Mouse (Mus musculus): ENCODE results near the gene Lrrc49. TPM values are rescaled to one million over a fixed set of nuclear protein-coding genes. Genes with fewer than 3 reads are reported as not detected.

Gene Lrrc49
- polyA plus RNA-seq, 3 experiments from 2014 or later = 1.7 to 5.8 (median 2.1) TPM

GRCm38 (mm10) chr9:60529348-60530243, 158.4 kb downstream of the Lrrc49 start:
- no peak for ATAC-seq

GRCm38 (mm10) chr9:60528269-60528668, 159.7 kb downstream of the Lrrc49 start:
- ATAC-seq = no peak

GRCm38 (mm10) chr9:60527836-60528235, 160.1 kb downstream of the Lrrc49 start:
- no peak for ATAC-seq

GRCm38 (mm10) chr9:60527051-60527450, 160.9 kb downstream of the Lrrc49 start:
- no peak for ATAC-seq

DNA sequence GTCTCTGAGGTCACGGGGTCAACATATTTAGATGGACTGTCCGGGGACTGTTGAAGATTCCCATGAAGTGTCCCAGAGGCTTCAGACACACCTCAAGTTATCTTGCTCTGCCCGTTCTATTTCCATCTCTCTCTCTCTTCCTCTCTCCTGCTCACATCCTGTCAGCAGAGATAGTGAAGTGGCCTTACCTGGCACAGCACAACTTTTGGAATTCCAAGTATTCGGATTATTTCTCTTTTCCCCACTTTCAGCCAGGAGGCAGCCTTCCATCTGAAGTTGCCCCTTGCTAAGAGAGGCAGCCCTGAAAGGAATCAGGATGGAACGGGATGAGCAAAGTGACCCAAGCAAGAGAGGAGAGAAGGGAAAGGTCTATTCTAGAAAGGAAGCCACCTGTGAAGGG, 161.8 kb downstream of the Lrrc49 start:
- ATAC-seq = no peak

DNA sequence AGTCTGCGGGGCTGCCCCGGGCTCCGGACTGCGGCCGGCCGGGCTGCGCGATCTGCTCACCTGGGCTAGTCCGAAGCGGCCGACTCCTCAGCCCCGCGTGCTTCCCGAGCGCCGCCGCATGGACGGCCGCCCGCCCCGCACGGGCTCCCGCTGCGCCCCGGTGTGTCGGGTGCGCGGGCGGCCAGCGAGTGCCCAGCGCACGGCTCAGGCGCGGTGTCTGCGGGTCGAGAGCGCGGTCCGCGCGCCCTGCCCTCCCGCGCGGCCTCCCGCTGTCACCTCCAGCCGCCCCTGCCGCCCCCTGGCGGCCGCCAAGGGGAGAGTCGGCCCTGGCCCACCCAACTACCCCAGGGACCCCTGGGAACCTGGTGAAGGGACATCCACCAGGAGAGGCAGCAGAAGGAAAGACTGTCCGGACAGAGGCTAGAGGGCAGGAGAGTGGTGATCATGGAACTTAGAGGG, 166.1 kb downstream of the Lrrc49 start, which contains the start of gene Thsd4:
Thsd4 (minus strand) TSS at position 241 of the 459 bp plus-strand sequence.
- ATAC-seq = no peak

DNA sequence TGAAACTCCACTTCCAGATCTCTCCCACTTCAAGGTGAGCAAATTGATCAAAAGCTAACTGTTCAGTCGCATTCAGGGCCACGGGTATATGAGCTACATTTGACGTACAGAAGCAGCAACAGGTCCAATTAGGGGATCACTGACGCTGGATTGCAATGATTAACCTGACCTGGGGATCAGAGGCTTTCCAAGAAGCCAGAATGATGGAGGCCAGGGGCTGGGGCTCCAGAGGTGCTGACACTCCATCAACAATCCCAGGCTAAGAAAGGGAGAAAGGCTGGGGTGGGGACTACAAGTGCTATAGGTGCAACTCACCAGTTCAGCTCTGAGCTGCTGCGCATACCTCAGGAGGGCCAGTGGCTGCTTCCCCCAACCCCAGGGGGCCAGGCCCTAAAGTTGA, 166.8 kb downstream of the Lrrc49 start:
- no peak for ATAC-seq

DNA sequence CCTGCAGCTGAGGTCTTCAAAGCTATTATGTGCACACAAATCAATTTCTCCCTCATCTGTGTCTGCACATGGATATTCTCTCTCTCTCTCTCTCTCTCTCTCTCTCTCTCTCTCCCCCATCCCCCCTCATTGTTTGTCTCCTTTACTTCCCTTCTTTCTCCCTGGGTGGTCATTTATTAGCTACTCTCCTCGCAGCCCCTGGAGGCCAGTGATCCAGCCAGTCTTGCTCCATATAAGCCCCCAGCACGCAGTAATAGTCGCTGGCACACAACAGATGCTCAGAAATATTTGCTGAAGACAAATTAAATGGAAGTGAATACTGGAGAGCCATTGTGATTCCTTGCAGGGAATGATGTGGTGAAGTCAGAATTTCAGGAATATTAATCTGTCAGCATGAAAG, 168.4 kb downstream of the Lrrc49 start:
- no peak for ATAC-seq

Other genes starting within 250 kb of the Lrrc49 start
- gene Thsd4, start 166.1 kb downstream of the Lrrc49 start, polyA plus RNA-seq (2017; shearing (Covaris generic)) = not detected
- gene Larp6, start 24.8 kb upstream of the Lrrc49 start, polyA plus RNA-seq (2017; shearing (Covaris generic)) = not detected
- under 1 TPM in 1 of 3 experiments, not detected in 2; 0.13 TPM for gene Uaca, start 106.4 kb upstream of the Lrrc49 start, polyA plus RNA-seq (2017; shearing (Covaris generic))

Measured in inflammation-experienced regulatory T-cells, adult 6 months (primary cell).